Mouse (Mus musculus): ENCODE measurements at regions not wholly inside any gene's neighbourhood (a gene's known extent, or its start where the extent isn't known, plus 50 kb on each side); places are given as distances from the start of the nearest gene placed in this dataset.

- Histone ChIP-seq H3K4me1 (replicated peaks; ENCODE audit: insufficient read depth, low read length) (no peaks in the 10 kb centered on the region), H3K9ac (ENCODE audit: low read depth, low read length) (no peak overlapping the region), H3K4me3 (replicated peaks; ENCODE audit: low read depth, low read length) (no peak overlapping the region), H3K27me3 (ENCODE audit: insufficient read depth, low read length) (no peaks in the 10 kb centered on the region), H3K36me3 (ENCODE audit: insufficient read depth, low read length) (no peaks in the 10 kb centered on the region), H3K27ac (no peak overlapping the region), H3K4me2 (ENCODE audit: low read length) (no peak overlapping the region), H3K9me3 (replicated peaks; ENCODE audit: low read length) (no peaks in the 10 kb centered on the region)
- no peak for DNase-seq (ENCODE audit: low spot score)
- WGBS, result 64% methylated on average over 3 of the region's 3 CpGs
- TF ChIP-seq CTCF (IDR thresholded peaks at IDR 0.05; ENCODE audit: low read depth), result no peak
- ATAC-seq (replicated peaks; ENCODE audit: low FRiP score, low read depth), result no peak
Observed at GRCm38 (mm10) chr1:47448070-47448469, 555.4 kb upstream of the Slc39a10 start.

GRCm38 (mm10) chr1:47446021-47446420 is 553.4 kb upstream of the Slc39a10 start:
- Histone ChIP-seq H3K4me2 (ENCODE audit: low read length) (no peak overlapping the region), H3K4me1 (replicated peaks; ENCODE audit: insufficient read depth, low read length) (no peaks in the 10 kb centered on the region), H3K4me3 (replicated peaks; ENCODE audit: low read depth, low read length) (no peak overlapping the region), H3K27ac (no peak overlapping the region), H3K36me3 (ENCODE audit: insufficient read depth, low read length) (no peaks in the 10 kb centered on the region), H3K9me3 (replicated peaks; ENCODE audit: low read length) (no peaks in the 10 kb centered on the region), H3K9ac (ENCODE audit: low read depth, low read length) (no peak overlapping the region), H3K27me3 (ENCODE audit: insufficient read depth, low read length) (no peaks in the 10 kb centered on the region)
- no peak for TF ChIP-seq CTCF (IDR thresholded peaks at IDR 0.05; ENCODE audit: low read depth)
- peak; percentile 57; the same call in 1 of the 2 replicates for ATAC-seq (replicated peaks; ENCODE audit: low FRiP score, low read depth)
- no peak for DNase-seq (ENCODE audit: low spot score)
- WGBS, result 11% methylated on average over 6 of the region's 6 CpGs

DNA sequence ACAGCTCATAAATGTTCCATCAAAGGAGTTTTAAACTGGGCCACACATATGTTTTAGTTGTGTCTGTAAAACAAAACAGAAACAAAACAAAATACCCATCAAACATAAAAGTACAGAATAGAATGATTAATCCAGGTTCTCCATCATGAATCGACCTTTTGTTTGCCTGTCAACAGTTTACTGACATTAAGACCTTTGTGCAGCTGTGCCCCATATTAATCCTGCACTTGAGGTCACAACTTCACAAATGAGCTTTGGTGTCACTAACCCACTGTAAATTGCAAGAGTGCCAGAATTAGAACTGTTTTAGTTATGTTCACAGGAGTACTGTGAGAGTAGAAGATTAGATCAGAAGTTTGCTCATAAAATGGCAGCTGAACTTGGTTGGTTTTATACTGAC is 540.2 kb upstream of the Slc39a10 start:
- no peak overlapping the region for H3K9ac ChIP-seq (ENCODE audit: low read depth, low read length)
- H3K27me3 ChIP-seq (ENCODE audit: insufficient read depth, low read length), result no peaks in the 10 kb centered on the region
- no peak for DNase-seq (ENCODE audit: low spot score)
- H3K36me3 ChIP-seq (ENCODE audit: insufficient read depth, low read length), result no peaks in the 10 kb centered on the region
- no peak overlapping the region for H3K4me2 ChIP-seq (ENCODE audit: low read length)
- ATAC-seq (replicated peaks; ENCODE audit: low FRiP score, low read depth), result no peak
- TF ChIP-seq CTCF (IDR thresholded peaks at IDR 0.05; ENCODE audit: low read depth), result no peak
- H3K27ac ChIP-seq, result no peak overlapping the region
- no peaks in the 10 kb centered on the region for H3K9me3 ChIP-seq (replicated peaks; ENCODE audit: low read length)
- H3K4me1 ChIP-seq (replicated peaks; ENCODE audit: insufficient read depth, low read length), result no peaks in the 10 kb centered on the region
- WGBS, result 51% methylated on average over 1 of the region's 1 CpGs
- no peak overlapping the region for H3K4me3 ChIP-seq (replicated peaks; ENCODE audit: low read depth, low read length)

DNA sequence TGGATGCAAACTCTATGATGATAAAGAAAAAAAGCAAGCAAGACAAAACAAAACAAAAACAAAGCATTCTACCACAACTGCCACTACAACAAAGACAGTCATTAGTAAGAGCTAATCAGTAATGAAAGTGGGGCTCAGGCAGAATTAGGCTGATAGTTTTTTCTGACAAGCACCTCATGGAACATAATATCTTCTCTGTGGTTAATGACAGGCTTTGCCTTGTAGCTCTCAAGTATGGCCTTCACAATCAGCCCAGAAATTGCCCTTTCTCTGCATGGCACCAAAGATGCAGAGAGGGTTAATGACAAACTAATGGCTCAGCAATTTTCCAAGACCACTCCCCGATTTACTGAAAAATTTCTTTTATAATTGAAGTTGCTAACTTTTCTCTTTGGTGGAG is 512.5 kb upstream of the Slc39a10 start:
- ATAC-seq (replicated peaks; ENCODE audit: low FRiP score, low read depth), result no peak
- Histone ChIP-seq H3K4me1 (replicated peaks; ENCODE audit: insufficient read depth, low read length) (no peaks in the 10 kb centered on the region), H3K27ac (no peak overlapping the region), H3K36me3 (ENCODE audit: insufficient read depth, low read length) (no peaks in the 10 kb centered on the region), H3K9ac (ENCODE audit: low read depth, low read length) (no peak overlapping the region), H3K9me3 (replicated peaks; ENCODE audit: low read length) (no peaks in the 10 kb centered on the region), H3K27me3 (ENCODE audit: insufficient read depth, low read length) (no peaks in the 10 kb centered on the region), H3K4me3 (replicated peaks; ENCODE audit: low read depth, low read length) (no peak overlapping the region), H3K4me2 (ENCODE audit: low read length) (no peak overlapping the region)
- WGBS, result 83% methylated on average over 1 of the region's 1 CpGs
- no peak for DNase-seq (ENCODE audit: low spot score)
- no peak for TF ChIP-seq CTCF (IDR thresholded peaks at IDR 0.05; ENCODE audit: low read depth)

GRCm38 (mm10) chr1:47386579-47386978 is 493.9 kb upstream of the Slc39a10 start:
- H3K4me2 ChIP-seq (ENCODE audit: low read length), result no peak overlapping the region
- no peaks in the 10 kb centered on the region for H3K36me3 ChIP-seq (ENCODE audit: insufficient read depth, low read length)
- DNase-seq (ENCODE audit: low spot score), result no peak
- H3K9ac ChIP-seq (ENCODE audit: low read depth, low read length), result no peak overlapping the region
- no peak overlapping the region for H3K4me3 ChIP-seq (replicated peaks; ENCODE audit: low read depth, low read length)
- ATAC-seq (replicated peaks; ENCODE audit: low FRiP score, low read depth), result no peak
- TF ChIP-seq CTCF (IDR thresholded peaks at IDR 0.05; ENCODE audit: low read depth), result no peak
- no peaks in the 10 kb centered on the region for H3K9me3 ChIP-seq (replicated peaks; ENCODE audit: low read length)
- H3K27me3 ChIP-seq (ENCODE audit: insufficient read depth, low read length), result no peaks in the 10 kb centered on the region
- H3K4me1 ChIP-seq (replicated peaks; ENCODE audit: insufficient read depth, low read length), result no peaks in the 10 kb centered on the region
- H3K27ac ChIP-seq, result no peak overlapping the region

DNA sequence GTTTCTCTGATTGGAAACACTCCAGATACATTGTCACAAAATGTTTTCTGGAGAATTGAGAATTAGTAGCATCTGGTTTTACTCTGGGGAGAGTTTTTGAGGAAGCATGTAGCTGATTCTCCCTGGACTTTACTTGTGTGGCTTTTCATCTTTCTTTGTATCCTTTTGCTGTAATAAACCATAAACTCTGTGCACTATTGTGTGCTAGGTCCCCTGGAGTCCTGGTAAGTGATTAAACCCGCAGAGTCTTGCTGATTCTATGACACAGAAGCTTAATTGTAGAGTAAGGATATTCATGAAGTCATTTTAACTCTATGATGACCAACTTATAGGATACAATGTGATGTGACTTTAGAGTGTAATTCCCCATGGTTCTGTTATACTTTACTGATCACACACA is 486.1 kb upstream of the Slc39a10 start:
- no peak overlapping the region for H3K27ac ChIP-seq

DNA sequence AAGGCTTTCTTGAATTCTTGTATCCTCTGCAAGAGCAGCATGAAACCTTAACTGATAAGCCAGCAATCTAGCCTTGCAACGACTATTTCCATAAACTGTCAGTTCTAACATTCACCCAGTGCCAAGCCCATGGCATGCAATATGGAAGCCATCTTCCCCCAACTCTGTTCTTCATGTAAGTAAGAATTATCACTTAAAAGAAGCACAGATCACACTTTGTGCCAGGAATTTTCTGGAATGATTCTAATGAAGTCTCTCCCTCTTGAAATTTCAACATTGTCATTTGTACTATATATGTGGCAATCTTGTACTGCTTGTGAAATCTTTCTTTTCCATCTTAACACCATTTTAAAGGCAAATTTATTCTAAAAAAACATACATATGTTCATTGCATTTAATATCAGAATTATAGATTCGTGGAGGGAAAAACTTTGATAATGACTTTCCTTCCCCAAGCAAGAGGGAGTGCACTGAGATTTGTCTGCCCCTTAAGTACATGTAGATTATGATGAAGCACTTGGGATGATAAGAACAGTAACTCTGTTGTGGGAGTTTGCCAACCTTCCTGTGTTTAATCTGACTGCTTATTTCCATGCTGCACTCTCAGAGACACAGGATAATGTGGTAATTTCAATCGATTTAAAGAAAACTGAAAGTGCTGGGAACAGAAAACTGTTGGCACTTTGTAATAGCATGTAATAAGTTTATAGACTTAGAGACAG is 447.2 kb upstream of the Slc39a10 start:
- no peak for DNase-seq (ENCODE audit: low spot score)

More for the DNA sequence above, 486.1 kb upstream of the Slc39a10 start:
- no peaks in the 10 kb centered on the region for H3K36me3 ChIP-seq (ENCODE audit: insufficient read depth, low read length)
- no peak overlapping the region for H3K4me2 ChIP-seq (ENCODE audit: low read length)
- H3K4me1 ChIP-seq (replicated peaks; ENCODE audit: insufficient read depth, low read length), result no peaks in the 10 kb centered on the region
- no peak overlapping the region for H3K4me3 ChIP-seq (replicated peaks; ENCODE audit: low read depth, low read length)
- 36% methylated on average over 1 of the region's 1 CpGs for WGBS
- no peak for DNase-seq (ENCODE audit: low spot score)
- no peak for TF ChIP-seq CTCF (IDR thresholded peaks at IDR 0.05; ENCODE audit: low read depth)
- no peak for ATAC-seq (replicated peaks; ENCODE audit: low FRiP score, low read depth)
- no peak overlapping the region for H3K9ac ChIP-seq (ENCODE audit: low read depth, low read length)
- H3K9me3 ChIP-seq (replicated peaks; ENCODE audit: low read length), result no peaks in the 10 kb centered on the region
- H3K27me3 ChIP-seq (ENCODE audit: insufficient read depth, low read length), result no peaks in the 10 kb centered on the region

More for the DNA sequence above, 447.2 kb upstream of the Slc39a10 start:
- no peak overlapping the region for H3K9ac ChIP-seq (ENCODE audit: low read depth, low read length)
- H3K27ac ChIP-seq, result no peak overlapping the region
- H3K36me3 ChIP-seq (ENCODE audit: insufficient read depth, low read length), result no peaks in the 10 kb centered on the region
- H3K9me3 ChIP-seq (replicated peaks; ENCODE audit: low read length), result no peaks in the 10 kb centered on the region
- H3K27me3 ChIP-seq (ENCODE audit: insufficient read depth, low read length), result no peaks in the 10 kb centered on the region
- no peaks in the 10 kb centered on the region for H3K4me1 ChIP-seq (replicated peaks; ENCODE audit: insufficient read depth, low read length)
- 77% methylated on average over 3 of the region's 3 CpGs for WGBS
- no peak overlapping the region for H3K4me3 ChIP-seq (replicated peaks; ENCODE audit: low read depth, low read length)
- H3K4me2 ChIP-seq (ENCODE audit: low read length), result no peak overlapping the region
- TF ChIP-seq CTCF (IDR thresholded peaks at IDR 0.05; ENCODE audit: low read depth), result no peak
- ATAC-seq (replicated peaks; ENCODE audit: low FRiP score, low read depth), result no peak

Data from kidney, postnatal 0 days (tissue).